Mouse (Mus musculus) lung, postnatal 0 days (tissue): ENCODE data around the gene Mpc1.

Experiments used
- CTCF ChIP-seq: IDR thresholded peaks from 2 replicates; pipeline ENCODE4 v1.5.1; 2016; ENCODE audit warnings: antibody characterized with exemption, mild to moderate bottlenecking
- EP300 ChIP-seq: IDR thresholded peaks from 2 replicates; pipeline ENCODE4 v1.6.1; 2016; ENCODE audit warnings: antibody characterized with exemption, mild to moderate bottlenecking, control low read depth

GRCm38 (mm10) chr17:8340407-8341359, 58.0 kb downstream of the Mpc1 start:
- TF ChIP-seq EP300, result no peak
- no peak for TF ChIP-seq CTCF
